Mouse (Mus musculus): ENCODE measurements around the gene Rad51c.
A peak's percentile ranks its signal among the peaks of the same experiment; 100 is the strongest.

GRCm38 (mm10) chr11:87436326-87437232, 31.8 kb upstream of the Rad51c start:
- TF ChIP-seq EP300 (IDR thresholded peaks at IDR 0.05): no peak
- peak; percentile 16 for TF ChIP-seq CTCF (IDR thresholded peaks at IDR 0.05)
